Mouse (Mus musculus): Measurements from ENCODE around the gene Rnf11.

GRCm38 (mm10) chr4:109463892-109464291, 20.6 kb downstream of the Rnf11 start:
- TF ChIP-seq CTCF (IDR thresholded peaks at IDR 0.05; ENCODE audit: low read depth, low read length) = no peak
- TF ChIP-seq TAL1 (conservative IDR thresholded peaks at IDR 0.05; ENCODE audit: low read depth, low read length) = no peak
- no peak for TF ChIP-seq GATA1 (IDR thresholded peaks at IDR 0.05; ENCODE audit: borderline replicate concordance, low read length)
- no peak for TF ChIP-seq POLR2AphosphoS5 (IDR thresholded peaks at IDR 0.05; ENCODE audit: insufficient replicate concordance, low read depth, low read length)
- TF ChIP-seq GATA2 (IDR thresholded peaks at IDR 0.05; ENCODE audit: borderline replicate concordance, low read depth, low read length) = no peak
